Mouse (Mus musculus) kidney, postnatal 10 days (tissue): ENCODE data around the gene B4galt3.
A peak's percentile ranks its signal among the peaks of the same experiment; 100 is the strongest.

Source experiments
- DNase-seq: peaks from one replicate; pipeline ENCODE4 v3.0.0; 2021; ENCODE audit warnings: mixed read lengths

The B4galt3 gene

GRCm38 (mm10) chr1:171265971-171266744 lies 4.0 kb upstream of the B4galt3 start:
- no peak for DNase-seq

- DNase-seq = no peak
These were observed 1.8 kb upstream of the B4galt3 start for GRCm38 (mm10) chr1:171268341-171268740.

- DNase-seq = peak; percentile 82
These were observed 409 bp downstream of the B4galt3 start for GRCm38 (mm10) chr1:171270573-171270900.

DNA sequence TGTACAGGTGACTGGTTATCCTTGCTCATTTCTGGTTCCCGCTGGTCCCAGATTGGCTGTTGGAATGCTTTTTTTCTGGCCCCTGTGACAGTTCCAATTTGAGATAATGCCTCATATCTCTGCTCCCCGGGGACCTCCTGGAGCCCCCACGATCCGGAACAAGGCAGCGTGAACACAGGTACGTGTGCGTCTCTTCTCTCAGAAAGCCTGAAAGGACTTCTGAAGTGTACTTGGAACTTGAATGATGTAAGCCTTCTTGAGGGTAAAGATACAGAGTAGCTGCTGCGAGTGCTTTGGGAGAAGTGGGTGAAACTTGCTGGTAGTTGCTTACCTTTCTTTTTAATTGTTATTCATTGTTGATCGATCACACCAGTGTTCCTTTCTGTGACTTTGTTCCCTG lies 1.1 kb downstream of the B4galt3 start:
- DNase-seq = no peak

- DNase-seq = no peak
These were observed 1.5 kb downstream of the B4galt3 start for GRCm38 (mm10) chr1:171271622-171272021.

GRCm38 (mm10) chr1:171272086-171272485 lies 2.0 kb downstream of the B4galt3 start:
- no peak for DNase-seq

GRCm38 (mm10) chr1:171274171-171274570 lies 4.0 kb downstream of the B4galt3 start:
- DNase-seq = no peak

DNA sequence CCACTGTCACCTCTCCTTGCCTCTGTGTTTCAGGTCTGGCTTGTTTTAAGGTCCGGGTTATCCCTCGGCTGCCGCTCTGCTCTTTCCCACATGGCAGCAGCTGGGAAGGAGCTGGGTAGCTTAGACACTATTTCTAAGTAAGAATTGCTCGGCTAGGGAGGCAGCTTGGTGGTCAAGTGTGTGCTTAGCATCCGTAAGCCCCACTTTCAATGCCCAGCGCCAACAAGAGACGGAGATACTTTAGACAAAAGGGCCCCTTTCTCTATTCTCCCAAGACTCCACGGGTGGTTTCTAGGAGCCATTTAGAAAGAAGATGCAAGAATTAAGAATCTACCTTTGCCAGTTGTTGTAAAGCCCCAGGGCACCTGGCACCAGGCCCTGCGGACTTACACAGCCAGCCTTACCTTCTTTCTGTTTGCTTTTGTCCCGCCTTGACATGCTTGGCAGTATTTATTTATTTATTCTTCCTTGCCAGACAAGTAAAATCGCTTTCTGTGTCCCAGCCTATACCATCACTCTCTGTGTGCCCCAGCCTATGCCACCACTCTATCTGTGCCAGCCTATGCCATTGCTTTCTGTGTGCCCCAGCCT lies 5.1 kb downstream of the B4galt3 start:
- no peak for DNase-seq

GRCm38 (mm10) chr1:171276110-171276748 lies 6.1 kb downstream of the B4galt3 start:
- no peak for DNase-seq

DNA sequence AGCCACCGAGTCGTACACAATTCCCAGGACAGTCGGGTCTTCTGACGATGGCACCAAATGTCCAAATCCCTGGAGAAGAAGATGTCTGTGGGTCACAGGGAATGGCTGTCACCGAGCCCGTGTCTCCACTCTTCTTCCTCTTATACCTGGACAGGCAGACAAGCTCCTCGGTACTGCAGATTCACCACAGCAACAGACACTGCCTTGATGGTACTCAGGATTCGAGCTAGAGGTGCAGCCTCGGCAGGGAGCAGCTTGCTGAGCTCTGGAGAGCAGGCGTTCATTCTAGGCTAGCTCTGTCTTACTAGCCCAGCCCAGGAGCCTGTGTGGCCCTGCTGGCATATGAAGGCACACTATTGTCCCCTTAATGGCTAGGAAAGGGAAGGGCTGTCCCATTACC lies 7.6 kb downstream of the B4galt3 start:
- DNase-seq = peak; percentile 5

DNA sequence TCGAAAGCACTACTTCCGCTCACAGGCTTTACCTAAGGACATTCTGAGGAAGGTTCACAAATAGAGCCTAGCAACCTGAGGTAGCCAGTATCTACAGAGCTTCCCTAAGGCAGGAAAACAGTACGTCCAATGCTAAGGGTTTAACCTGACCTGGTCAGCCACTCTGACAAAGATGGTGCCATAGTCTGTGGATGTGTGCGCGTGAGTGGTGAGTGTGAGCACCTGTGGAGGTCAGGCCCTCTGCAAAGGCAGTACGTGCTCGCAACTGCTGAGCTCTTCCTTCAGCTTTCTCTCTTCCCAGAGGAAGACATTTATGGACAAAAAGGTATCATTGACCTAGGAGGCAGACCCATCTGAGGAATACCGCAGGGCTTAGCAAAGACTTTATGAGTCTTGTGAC lies 8.3 kb downstream of the B4galt3 start:
- peak; percentile 3 for DNase-seq

DNA sequence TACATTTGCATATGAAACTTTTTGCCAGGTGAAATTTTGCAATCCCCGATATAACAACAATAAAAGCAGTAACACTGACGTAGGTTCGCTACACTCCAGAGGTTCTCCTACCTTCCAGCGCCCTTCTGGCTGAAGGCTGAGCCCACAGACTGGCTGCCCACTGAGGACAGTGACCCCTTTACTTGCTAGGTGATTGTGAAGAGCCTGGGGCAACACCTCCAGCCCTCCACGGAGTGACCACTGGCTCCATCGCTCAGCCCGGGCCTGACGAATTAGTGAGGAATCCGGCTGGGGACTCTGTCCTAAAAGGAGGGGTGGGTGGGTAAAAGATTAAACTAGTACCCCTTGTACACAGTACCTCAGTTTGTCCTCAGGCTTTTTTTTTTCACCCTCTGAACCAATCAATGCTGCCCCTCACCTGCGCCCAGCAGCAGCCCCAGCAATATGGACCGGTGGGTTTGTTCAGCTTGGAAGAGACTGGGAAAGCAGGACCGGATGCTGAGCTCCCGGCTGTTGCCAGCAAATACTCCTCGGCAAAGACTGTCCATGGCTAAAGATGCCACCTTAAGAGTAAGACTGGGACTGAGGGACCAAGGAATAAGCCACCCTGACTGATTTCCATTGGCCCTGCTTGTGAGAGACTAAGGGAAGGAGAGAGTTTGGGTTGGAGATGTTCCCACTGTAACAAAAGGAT lies 9.0 kb downstream of the B4galt3 start:
- DNase-seq = peak; percentile 9

GRCm38 (mm10) chr1:171279721-171280120 lies 9.6 kb downstream of the B4galt3 start:
- no peak for DNase-seq

DNA sequence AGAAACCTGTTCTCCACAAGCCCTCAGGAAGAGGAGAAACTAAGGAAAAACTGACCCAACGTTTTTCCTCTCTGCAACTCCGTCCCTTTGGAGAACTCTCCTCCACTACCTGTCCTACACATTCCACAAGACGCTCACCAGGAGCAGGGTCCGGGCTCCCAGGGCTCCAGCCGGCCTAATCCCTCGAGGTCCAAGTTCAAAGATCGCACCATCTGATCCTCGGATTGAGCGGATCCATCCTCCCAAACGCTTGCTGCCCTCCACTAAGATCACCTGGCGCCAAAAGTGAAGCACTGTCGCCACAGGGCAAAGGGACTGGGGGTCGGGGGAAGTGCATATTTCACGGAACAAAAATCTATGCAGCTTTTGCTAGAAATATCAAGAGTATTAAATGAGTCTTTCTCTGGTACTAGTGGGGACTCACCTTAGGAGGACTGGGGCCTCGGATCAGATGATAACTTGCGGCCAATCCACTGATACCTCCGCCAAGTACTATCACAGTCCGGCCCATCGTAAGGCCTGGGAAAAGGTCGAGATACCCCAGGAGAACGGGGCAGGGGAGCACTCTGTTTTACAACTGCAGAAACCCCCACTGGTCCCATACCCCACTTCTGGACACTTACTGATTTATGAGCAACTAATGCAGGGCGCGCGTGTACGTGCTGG lies 10.3 kb downstream of the B4galt3 start:
- DNase-seq = peak; percentile 48

DNA sequence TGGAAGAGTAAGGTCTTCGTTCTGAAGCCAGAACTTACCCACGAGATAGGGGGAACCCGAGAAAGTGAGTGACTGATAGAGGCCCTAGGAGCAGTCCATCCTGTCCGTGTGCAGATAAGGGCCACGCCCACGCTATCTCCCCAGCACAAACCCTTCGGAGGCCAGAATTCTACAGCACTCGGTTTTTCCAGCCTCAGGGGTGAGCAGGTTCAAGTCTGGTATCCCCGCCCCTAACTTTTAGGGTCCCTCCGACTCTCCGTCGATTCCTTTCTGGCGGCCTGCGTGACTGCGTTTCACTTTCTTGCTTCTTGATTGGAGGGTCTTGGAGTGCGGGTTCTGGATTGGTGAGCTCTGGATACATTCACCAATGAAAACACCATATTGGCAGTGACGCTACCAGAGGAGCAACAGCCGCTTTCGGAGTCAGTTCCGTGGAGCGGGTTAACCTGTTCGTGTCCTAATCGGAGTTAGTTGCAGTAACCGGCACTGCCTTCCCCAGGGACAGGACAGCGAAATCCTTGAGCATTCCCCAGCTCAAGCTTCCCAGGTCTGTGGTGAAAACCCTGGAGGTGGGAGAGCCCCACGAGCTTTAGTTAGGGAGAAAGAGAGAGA lies 10.9 kb downstream of the B4galt3 start, which contains the start of gene Ppox:
Gene Ppox (minus strand): TSS at position 271 of the 612 bp plus-strand sequence.
- DNase-seq = peak; percentile 92

DNA sequence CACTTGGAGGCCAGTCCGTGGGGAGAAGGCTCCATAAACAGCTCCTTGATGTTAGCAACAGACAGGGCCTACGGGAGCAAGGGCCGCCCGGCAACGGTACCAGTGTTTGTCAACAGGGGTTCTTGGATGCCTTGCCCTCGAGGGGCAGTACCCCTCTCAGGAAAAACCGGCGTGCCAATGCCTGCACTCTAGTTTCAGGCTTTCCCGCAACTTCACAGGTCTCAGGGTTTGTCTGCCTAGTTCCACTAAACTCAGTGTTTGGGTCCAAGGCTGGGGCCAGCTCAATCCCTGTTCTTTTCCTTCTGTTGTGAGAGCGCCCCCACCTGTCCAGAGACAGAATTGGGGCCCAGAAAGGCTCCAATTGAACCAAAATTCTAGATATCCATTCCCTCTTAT lies 11.4 kb downstream of the B4galt3 start:
- DNase-seq = peak; percentile 92

GRCm38 (mm10) chr1:171282086-171282805 lies 12.1 kb downstream of the B4galt3 start:
- DNase-seq = peak; percentile 12

GRCm38 (mm10) chr1:171283188-171284160 lies 13.3 kb downstream of the B4galt3 start:
- DNase-seq = no peak

DNA sequence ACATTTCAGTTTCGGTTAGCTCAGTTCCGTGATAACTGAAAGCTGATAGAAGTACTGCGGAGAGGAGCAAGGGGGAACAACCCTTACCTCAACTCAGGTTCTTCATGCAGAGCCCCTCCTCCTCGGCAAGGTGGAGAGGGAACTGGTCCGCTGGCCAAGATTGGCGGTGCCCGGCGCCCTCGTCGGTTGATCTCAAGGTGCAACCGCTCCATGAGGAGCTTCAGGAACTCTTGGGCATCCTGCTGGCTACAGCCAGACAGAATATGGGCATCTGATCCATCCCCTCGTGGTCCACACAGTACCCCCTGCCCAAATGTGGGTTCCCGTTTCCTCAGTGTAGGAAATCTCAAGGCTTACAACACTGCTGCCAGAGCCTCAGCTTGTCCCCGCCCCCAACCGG lies 14.4 kb downstream of the B4galt3 start:
- DNase-seq = no peak

- no peak for DNase-seq
These were observed 15.2 kb downstream of the B4galt3 start for GRCm38 (mm10) chr1:171285096-171285892.
